Mouse (Mus musculus) layer of hippocampus, adult 11-12 months (tissue): ENCODE data around the gene Rccd1.

Experiments used
- DNase-seq: peaks from one replicate; pipeline ENCODE4 v3.0.0; 2022; ENCODE audit warnings: low spot score

Rccd1 gene

GRCm38 (mm10) chr7:80260625-80261371 lies 63.5 kb downstream of the Rccd1 start, which contains the start of gene Ngrn:
TSS of gene Ngrn (plus strand) at chr7:80261215.
- peak; percentile 86 for DNase-seq

DNA sequence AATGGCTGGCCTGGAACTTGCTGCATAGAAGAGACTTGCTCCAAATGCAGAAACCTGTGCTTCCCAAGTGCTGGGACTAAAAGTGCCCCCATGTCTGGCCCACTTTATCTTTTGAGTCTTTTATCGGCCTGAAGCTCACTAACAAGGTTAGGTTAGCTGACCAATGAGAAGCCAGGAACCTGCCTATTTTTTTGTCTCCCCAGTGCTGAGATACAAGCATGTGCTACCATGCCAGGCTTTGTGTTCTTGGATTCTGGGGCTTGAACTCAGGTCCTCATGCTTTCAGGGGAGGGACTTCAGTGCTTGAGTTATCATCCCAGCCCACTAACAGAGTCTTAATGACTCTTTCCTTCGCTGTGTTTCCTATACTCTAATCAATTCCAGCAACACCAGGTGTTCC lies 66.5 kb downstream of the Rccd1 start:
- no peak for DNase-seq

DNA sequence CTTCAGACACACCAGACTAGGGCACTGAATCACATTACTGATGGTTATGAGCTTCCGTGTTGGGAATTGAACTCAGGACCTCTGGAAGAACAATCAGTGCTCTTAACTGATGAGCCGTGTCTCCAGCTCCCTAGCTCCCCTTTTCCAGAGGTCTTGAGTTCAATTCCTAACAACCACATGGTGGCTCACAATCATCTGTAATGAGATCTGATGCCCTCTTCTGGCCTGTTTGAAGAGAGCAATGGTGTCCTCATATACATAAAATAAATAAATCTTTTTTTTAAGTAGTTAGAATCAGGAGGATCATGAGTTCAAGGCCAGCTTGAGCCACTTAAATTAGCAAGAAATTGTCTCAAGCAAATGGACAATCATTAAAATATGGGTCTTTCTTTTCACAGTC lies 68.3 kb downstream of the Rccd1 start:
- DNase-seq: no peak

GRCm38 (mm10) chr7:80252886-80253285 lies 71.4 kb downstream of the Rccd1 start:
- no peak for DNase-seq

GRCm38 (mm10) chr7:80252437-80252836 lies 71.8 kb downstream of the Rccd1 start:
- no peak for DNase-seq

GRCm38 (mm10) chr7:80246859-80247258 lies 77.4 kb downstream of the Rccd1 start:
- DNase-seq: no peak

DNA sequence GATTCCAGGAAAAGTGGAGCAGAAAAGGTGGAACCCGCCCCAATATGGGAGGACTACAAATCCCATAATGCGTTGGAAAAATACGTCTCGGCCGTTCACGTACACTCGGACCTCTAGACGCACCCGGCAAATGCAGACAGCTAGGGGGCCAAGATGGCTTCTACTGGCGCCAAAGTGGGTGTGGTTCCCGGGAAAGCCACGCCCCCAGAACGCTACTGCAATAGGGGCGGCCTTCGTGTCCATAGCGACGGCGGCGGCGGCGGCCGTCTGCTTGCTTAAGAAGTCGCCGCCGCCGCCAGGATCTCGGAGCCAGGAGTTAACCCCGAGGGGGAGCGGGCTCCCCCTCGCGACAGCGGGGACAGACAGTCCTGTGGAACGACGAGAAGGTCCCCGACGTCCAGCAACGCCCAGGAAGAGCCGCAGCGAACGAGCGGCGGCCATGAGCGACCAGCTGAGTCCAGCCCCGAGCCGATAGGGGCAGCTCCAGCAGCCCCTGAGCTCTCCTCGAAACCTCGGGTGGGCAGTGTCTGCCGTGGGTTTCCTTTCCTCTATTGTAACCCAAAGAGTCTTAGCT lies 78.0 kb downstream of the Rccd1 start, which contains the start of gene Ttll13:
Ttll13 (plus strand) TSS at position 229 of the 574 bp plus-strand sequence.
- peak; percentile 97 for DNase-seq

DNA sequence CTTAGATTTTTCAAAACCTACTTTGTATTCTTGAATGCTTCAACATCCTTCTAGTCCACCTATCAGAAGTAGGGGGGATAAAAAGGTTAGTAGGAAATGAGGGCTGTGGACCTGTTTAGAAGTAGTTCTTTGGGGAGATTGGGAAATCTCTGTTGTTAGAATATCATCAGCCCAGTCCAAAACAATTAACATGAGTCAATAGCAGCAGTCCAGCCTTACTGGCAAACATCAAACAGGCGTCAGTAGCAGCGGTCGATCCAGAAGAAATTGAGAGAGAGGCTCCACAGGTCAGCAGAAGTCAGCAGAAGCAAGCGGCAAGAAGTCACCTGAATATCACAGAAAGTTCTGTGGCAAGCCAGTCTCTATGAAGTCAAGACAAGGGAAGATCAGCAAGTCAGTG lies 79.4 kb downstream of the Rccd1 start:
- DNase-seq: no peak
